Mouse (Mus musculus) kidney, adult 9 months (tissue): ENCODE data around the gene Ahnak2.

Experiments used
- DNase-seq: peaks from one replicate; pipeline ENCODE4 v3.0.0; 2022

Ahnak2 gene

DNA sequence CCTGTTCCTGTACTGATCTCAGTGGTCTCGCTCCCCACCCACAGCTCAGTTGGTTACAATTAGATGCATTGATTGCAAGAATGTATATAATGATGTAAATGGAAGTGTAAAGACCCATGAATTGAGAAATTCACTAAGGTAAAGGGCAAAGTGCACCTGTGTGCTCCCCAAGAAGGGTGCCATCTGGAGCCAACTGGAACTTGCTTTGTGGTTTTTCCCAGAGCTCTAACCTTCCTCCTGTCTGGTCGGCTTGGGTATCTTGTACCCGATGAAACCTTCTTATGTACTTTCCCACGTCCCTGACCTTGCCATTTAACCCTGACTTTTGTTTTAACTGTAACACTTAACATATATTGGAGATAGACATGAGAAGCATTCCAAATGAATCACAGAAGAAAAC, 46.6 kb downstream of the Ahnak2 start:
- DNase-seq: no peak

GRCm38 (mm10) chr12:112752399-112752798, 50.1 kb downstream of the Ahnak2 start:
- DNase-seq: no peak

DNA sequence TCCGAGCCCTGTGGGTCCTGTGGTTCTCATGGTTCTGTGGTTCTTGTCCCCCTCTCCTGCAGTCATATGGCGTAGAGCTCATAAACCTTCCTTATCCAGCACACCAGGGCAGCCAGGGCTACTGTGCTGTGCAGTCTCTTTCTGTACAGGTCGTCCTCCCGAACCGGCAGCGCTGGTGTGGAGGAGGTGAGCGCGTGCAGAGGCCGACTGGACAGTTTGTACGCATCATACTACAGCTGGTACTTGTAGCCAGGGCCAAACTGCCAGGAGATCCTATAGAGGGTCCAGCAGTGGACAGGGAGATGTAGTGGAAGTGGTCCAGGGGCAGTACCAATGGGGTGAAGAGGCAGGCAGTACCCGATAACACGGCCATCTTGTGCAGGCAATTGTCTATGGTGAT, 51.5 kb downstream of the Ahnak2 start:
- DNase-seq: no peak

DNA sequence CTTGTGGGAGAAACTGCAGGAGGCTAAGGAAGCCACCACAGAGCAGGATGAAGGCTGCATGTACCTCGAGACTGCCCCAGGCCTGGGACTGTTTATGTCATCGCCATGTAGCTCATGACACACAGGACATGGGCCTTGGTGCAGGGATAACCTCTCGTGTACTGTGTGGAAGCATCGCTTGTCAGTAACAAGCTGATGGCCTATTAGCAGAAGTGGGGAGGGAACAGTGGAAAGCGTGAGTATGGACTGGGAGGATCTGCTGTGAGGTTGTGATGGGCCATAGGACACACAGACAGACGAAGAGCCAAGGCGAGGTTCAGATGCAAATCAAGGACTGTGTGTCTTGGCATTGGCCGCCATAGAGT, 54.9 kb downstream of the Ahnak2 start:
- peak; percentile 5 for DNase-seq

GRCm38 (mm10) chr12:112746808-112747605, 55.5 kb downstream of the Ahnak2 start:
- DNase-seq: peak; percentile 62

DNA sequence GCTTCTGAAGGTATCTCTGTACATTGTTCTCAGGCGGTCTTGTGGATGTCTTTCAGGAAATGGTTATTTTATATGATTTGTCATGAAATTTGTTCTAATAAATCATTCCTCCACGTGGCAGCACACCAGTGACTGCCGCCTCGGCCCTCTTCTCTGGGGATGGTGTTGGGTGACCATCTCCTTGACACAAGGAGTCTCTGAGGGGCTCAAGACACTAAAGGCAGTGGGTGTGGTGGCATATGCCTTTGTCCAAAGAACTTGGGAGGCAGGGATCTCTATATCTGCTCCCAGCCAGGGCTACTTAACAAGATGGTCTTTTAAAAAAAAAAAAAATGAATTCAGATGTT, 56.0 kb downstream of the Ahnak2 start:
- no peak for DNase-seq

DNA sequence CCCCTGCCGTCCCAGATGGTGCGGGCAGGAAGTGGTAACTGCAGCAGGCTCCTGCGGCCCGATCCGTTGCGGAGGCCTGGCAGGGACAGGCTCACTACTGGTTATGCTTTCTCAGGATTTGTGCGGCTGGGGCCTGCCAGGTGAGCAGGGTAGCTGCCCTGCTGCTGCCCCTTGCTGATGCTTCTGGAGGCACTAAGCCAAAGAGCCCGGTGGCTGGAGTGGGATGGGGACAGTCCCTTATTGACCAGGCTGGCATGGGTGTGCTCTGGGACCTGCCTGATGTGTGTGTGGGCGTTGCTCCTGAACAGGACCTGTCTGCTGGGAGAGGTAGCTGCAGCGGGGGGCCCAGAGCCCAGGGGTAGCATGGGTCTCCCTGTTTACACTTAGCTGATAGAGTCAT, 56.7 kb downstream of the Ahnak2 start:
- DNase-seq: peak; percentile 3

DNA sequence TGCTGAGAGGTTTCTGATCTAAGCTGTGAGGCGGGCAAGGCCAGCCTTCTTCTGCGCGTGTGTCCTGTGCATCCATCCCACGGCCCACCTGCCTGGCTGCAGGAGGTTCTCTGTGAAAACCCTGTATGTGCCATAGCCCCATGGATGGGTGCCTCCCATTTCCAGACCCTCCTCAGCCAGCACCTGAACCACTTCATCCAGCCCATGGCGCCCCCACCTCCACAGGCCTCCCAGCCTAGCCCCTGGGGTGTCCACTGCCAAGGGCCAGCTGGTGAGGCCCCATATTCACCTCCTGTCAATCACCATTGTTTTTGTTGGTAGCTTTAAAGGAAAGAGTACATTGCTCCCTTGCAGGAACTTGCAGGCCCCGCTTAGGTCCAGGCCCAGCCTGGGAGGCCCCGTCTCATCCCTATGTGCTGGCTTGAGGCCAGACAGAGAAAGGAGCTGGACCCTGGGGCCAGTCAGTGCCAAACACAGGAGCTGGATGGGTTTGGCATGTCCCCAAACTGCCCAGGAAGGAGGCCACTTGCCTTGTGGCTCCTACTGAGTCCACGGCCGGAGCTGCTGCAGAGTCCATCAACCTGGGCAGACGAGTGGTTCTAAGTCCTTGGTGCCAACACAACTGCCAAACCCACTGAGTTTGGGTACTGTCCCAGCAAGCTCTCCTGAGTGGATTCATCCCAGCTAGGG, 57.4 kb downstream of the Ahnak2 start:
- DNase-seq: peak; percentile 52

- peak; percentile 5 for DNase-seq
Measured at GRCm38 (mm10) chr12:112744211-112744610, 58.2 kb downstream of the Ahnak2 start.

DNA sequence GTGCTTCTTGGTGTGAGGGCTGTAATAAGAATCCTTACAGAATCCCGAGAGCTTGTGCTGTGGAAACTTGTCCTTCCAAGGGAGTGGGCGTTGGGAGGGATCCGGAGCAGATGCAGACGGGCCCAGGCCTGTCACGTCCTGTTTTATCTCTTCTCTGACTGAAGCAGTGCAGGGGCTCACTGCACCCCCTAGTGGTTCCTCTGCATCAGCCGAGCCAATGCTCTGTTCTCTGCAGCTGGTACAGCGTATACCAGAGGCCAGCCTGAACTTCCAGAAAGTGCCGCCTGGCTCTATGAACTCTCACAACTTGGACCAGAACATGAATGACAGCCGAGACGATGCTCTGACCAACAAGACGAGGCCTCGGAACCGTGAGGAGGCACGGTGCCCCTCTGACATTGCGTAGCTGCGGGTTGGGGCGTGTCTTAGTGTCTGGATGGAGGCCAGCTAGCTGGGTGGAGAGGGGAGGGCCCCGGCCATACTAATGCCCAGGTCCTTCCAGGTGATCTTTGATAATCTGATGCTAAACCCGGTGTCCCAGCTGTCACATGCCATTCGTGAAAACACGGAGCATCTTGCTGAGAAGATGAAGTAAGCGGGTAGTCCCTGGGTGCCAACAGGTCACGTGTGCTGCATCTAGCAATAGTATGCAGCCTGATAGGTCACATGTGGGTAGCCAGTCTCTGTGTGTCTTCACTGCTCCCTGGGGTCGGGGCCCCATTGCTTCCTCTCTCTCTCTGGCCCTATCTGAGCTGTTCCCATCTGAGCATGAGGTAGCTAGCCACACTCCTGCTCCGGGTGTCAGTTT, 59.1 kb downstream of the Ahnak2 start:
- DNase-seq: peak; percentile 83

- peak; percentile 24 for DNase-seq
Measured at GRCm38 (mm10) chr12:112742768-112743167, 59.7 kb downstream of the Ahnak2 start.

DNA sequence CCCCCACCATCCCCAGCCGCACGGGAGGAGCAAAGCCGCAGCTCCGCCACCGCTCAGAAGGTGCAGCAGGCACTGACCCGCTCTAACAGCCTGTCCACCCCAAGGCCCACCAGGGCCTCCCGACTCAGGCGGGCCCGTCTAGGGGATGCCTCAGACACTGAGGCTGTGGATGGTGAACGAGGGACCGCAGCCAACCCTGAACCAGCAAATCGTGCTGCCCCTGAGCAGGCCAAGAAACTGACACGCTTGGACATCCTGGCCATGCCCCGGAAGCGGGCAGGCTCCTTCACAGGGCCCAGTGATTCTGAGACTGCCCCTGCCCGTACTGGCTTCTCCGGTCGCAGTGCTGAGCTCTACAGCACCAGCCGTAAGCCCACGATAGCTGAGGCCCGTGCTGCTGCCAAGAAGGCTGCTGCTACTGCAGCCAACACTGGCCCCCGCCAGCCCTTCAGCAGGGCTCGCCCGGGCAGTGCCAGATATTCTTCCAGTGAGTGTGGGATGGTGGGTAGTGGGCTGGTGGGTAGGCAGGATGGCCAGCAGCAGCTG, 63.4 kb downstream of the Ahnak2 start:
- DNase-seq: no peak

DNA sequence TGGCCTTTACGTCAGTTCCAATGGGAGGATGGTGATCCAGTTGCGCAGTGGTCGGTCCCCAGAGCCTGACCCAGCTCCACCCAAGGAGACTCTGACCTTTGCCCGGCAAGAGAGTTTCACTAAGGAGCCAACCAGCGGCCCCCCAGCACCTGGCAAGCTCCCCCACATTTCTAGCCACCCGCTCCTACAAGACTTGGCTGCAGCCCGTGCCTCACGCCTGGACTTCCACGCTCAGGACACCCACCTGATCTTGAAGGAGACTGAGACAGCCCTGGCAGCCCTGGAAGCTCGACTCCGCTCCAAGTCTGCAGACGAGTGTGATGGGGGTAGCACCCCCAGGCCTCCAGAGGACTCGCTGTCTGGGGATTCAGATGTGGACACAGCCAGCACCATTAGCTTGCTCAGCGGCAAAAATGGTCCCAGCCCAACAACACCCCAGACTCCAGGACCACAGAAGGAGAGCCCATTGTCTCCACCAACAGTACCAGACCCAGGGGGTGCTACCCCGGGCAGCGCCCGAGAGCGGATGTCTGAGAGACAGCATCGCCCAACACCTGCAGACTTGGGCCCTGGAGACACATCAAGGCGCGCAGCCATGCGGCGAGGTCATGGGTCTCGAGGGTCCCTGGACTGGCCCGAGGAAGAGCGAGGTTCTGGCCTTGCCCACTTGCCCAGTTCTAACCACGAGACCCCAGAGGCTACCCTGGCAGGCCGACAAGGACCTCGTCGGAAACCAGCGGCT, 64.0 kb downstream of the Ahnak2 start:
- peak; percentile 54 for DNase-seq

DNA sequence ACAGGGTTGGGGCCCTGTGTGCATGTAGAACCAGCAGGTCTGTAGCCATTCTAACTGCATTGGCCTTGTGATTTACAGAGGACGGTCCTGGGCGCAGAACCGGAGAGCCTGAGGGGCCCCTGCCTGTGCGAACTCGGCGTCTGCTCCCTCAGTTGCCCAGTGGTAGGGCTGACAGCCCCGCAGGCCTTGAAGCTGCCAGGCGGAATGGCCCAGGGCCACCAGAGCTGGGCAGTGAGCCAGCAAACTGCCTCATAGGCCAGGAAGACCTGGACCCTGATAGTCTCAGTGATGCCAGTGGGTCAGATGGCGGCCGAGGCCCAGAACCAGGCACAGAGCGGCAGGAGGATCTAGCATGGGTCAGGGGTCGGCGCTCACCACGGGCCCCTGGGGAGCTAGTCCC, 64.7 kb downstream of the Ahnak2 start:
- peak; percentile 77 for DNase-seq

DNA sequence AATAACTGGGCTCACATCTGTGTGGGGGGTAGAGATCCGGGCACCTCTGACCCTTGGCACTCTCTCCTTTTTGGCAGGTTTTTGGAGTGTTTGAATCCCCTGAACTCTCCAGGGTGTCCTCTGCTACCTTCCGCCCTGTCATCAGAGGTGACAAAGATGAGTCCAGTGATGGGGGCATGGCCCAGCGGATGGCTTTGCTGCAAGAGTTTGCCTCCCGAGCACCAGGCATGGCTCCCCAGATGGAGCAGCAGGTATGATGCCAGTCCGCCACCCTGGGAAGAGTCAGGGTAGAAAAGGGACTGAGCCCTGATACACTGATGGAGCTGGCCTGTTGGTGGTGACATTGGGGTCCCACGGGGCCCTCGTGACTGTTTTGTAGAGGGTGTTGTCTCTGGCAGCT, 65.4 kb downstream of the Ahnak2 start:
- no peak for DNase-seq

- DNase-seq: no peak
Measured at GRCm38 (mm10) chr12:112736636-112736925, 65.9 kb downstream of the Ahnak2 start.

DNA sequence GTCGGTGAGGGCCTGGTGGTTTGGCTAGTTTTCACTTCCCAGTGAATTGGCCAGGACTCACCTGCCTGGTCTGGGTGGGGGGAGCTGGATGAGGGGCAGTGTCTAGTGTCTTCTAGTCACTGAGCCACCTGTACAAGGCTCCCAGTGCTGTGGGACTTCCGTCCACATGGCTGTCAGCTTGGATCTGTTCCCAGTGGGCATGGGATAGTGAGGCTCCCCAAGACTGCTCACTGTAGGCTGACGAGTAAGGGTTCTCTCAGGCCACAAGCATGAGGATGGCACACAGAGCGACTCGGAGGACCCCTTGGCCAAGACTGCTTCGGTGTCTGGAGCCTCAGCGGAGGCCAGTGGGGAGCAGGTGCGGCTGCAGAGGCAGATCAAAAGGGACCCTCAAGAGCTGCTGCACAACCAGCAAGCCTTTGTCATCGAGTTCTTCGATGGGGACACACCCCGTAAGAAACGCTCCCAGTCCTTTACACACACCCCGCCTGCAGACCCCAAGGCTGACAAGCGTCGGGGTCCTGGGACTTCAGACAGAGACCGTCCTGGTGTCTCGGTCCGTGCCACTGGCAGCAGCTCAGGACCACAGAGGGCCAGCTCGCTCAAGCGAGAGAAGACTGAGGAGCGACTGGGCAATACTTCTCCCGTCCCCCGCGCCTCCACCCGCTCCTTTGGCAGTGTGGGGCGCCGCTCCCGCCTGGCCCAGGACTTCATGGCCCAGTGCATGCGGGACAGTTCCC, 66.4 kb downstream of the Ahnak2 start:
- DNase-seq: no peak

- DNase-seq: no peak
Measured at GRCm38 (mm10) chr12:112734881-112735655, 67.4 kb downstream of the Ahnak2 start.

DNA sequence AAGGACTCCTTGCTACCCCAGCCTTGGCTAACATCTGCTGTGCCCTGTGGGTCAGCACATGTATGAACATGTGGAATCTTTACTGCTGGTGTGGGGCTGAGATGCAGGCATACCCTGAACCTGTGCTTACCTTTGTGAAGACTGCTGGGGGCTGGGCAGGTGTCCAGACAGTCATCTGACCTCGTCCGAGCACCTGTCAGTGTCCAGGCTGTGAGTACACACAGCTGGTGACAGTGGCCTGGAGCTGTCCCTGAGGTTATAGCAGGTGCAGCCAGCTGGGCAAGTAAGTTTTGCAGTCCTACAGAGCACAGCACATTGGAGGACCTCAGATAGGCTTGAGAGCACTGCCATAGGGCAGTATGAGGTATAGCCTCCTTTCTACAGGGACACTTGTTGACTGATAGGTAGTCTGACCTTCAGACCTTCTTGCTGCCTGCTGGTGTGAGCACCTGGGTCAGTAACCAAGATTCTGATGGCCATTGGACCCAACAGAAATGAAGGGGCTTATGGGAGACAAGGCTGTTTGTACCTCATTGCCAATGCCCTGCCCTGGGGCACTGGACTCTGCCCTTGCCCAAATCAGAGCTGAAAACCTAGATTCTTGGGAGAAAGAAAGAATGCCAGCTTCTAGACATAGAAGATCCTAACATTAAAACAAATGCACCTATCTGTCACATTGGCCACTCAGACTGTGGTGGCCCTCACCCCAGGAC, 68.2 kb downstream of the Ahnak2 start:
- peak; percentile 86 for DNase-seq

DNA sequence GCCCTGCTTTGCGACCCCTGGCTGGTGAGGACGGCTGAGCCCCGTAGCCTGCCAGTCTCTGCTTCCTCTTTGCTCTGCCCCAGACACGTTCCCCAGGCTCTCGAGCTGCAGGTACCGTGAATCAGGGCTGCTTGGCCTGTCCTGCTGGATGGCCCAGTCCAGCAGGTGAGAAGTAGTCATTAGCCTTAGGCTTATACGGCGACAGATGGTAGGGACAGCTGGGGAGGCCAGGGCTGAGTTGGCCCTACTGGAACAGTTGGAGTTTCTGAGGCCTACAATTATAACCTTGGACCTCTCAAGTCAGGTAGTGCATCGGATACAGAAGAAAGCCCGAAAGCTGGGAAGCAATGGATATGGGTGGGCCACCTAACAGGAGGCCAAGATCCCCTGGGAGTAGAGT, 69.9 kb downstream of the Ahnak2 start:
- no peak for DNase-seq

DNA sequence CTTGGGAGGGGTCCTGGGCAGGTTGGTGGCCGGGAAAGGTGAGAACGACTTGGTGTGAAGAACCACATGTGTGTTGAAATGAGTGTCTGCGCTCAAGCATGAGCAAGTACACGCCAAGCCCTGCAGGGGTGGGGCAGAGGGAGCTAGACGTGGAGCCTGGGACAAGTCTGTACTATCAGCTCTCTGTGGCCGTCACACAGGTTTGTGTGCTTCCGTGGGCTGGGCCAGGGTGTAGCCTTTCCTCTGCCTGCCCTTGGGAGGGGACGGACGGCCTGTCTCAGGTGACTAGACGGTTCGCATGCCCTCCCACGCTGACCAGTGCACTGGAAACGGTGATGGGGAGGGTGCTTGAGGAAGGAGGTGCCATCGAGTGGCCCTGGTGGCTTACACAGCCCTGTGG, 71.6 kb downstream of the Ahnak2 start:
- no peak for DNase-seq
